Mouse (Mus musculus) lung, postnatal 14 days (tissue): ENCODE data around the gene Errfi1.
A peak's percentile ranks its signal among the peaks of the same experiment; 100 is the strongest.
"Not testable (repeated sequence)": the region's sequence is repeated elsewhere in the genome, so short reads cannot be mapped to it uniquely, and the experiment has no call there.

Source experiments
- DNase-seq: peaks from one replicate; pipeline ENCODE4 v3.0.0; 2021

The Errfi1 gene

GRCm38 (mm10) chr4:150882632-150883031 lies 28.9 kb downstream of the Errfi1 start:
- no peak for DNase-seq

GRCm38 (mm10) chr4:150887903-150888302 lies 34.2 kb downstream of the Errfi1 start:
- no peak for DNase-seq

- DNase-seq: no peak
Measured at GRCm38 (mm10) chr4:150888492-150888891, 34.8 kb downstream of the Errfi1 start.

GRCm38 (mm10) chr4:150889273-150889954 lies 35.7 kb downstream of the Errfi1 start:
- no peak for DNase-seq

GRCm38 (mm10) chr4:150889955-150890315 lies 36.2 kb downstream of the Errfi1 start:
- DNase-seq: peak; percentile 43

- no peak for DNase-seq
Measured at GRCm38 (mm10) chr4:150891308-150891707, 37.6 kb downstream of the Errfi1 start.

GRCm38 (mm10) chr4:150894718-150895501 lies 41.2 kb downstream of the Errfi1 start:
- no peak for DNase-seq

- DNase-seq: no peak
Measured at GRCm38 (mm10) chr4:150896896-150897624, 43.3 kb downstream of the Errfi1 start.

- DNase-seq: peak; percentile 74
Measured at GRCm38 (mm10) chr4:150898716-150899365, 45.1 kb downstream of the Errfi1 start.

- DNase-seq: no peak
Measured at GRCm38 (mm10) chr4:150900486-150900885, 46.8 kb downstream of the Errfi1 start.

GRCm38 (mm10) chr4:150901651-150902050 lies 47.9 kb downstream of the Errfi1 start:
- peak; percentile 86 for DNase-seq

GRCm38 (mm10) chr4:150902062-150902461 lies 48.3 kb downstream of the Errfi1 start:
- no peak for DNase-seq

- DNase-seq: no peak
Measured at GRCm38 (mm10) chr4:150903091-150903742, 49.5 kb downstream of the Errfi1 start.

GRCm38 (mm10) chr4:150907099-150907498 lies 53.4 kb downstream of the Errfi1 start:
- DNase-seq: no peak

- DNase-seq: not testable (repeated sequence)
Measured at GRCm38 (mm10) chr4:150908512-150908911, 54.8 kb downstream of the Errfi1 start.

GRCm38 (mm10) chr4:150909451-150910156 lies 55.9 kb downstream of the Errfi1 start:
- peak; percentile 99 for DNase-seq

GRCm38 (mm10) chr4:150910164-150910951 lies 56.6 kb downstream of the Errfi1 start:
- DNase-seq: no peak

GRCm38 (mm10) chr4:150913743-150914142 lies 60.0 kb downstream of the Errfi1 start:
- DNase-seq: no peak

- peak; percentile 97 for DNase-seq
Measured at GRCm38 (mm10) chr4:150914290-150914733, 60.6 kb downstream of the Errfi1 start, which contains the start of the genes Park7 and Tnfrsf9. Gene Park7, minus strand, starts transcription at chr4:150914437. Gene Tnfrsf9, plus strand, starts transcription at chr4:150914562.

- DNase-seq: no peak
Measured at GRCm38 (mm10) chr4:150915181-150915906, 61.6 kb downstream of the Errfi1 start.
